Mouse (Mus musculus) olfactory bulb, adult 2 months (tissue): Measurements from ENCODE around the gene Spats2.

Source experiments
- CTCF ChIP-seq: fragments of 200-500 bp; IDR thresholded peaks from 2 replicates; pipeline ENCODE4 v1.5.1; 2012; ENCODE audit warnings: low read depth, mild to moderate bottlenecking, low read length, moderate library complexity; ENCODE audit not compliant: insufficient read depth
- POLR2A ChIP-seq: fragments of 200-500 bp; IDR thresholded peaks from 2 replicates; pipeline ENCODE4 v1.6.1; 2012; ENCODE audit warnings: mild to moderate bottlenecking, low read depth, low read length, moderate library complexity; ENCODE audit not compliant: insufficient read depth

DNA sequence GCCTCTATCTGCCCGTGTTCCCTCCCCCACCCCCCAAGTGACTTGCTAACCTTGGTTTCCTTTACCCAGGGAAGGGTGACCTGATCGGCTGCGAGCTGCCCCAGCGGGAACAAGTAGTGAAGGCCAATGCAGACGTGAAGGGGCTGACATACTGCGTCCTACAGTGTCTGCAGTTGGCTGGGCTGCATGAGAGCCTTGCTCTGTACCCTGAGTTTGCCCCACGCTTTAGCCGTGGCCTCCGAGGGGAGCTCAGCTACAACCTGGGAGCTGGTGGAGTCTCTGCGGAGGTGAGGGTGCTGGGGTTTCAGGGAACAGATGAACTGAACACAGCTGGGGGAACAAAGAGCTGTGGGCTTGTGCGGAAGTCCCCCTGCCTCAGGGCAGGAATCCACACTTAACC is 112.3 kb downstream of the Spats2 start:
- no peak for TF ChIP-seq CTCF
- TF ChIP-seq POLR2A: no peak
